ENCODE assay signal across 22 mouse cellular contexts in the genomic region with DNA sequence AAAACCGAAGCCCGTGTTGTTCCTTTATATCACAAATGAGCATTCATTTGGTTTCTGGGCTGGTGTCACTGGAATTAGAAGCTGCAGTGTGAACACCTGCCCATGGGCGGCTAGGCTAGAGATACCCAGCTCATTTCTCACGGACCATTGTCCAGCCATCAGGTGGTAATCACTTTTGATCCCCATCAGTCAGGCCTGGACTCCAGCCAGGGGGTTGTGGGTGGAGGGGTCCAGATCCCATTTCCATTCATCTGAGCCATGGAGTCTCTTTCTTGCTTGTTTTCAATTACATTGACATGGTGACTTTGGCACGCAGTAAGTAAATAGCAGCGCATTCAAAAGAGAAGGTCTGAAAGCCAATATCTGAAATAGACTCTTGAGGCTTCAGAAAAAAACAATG.
A peak's percentile ranks its signal among the peaks of the same experiment; 100 is the strongest.
DNase-seq lines count a peak whose midpoint lies in the region; ATAC-seq and TF ChIP-seq lines count a peak whose summit lies in the region.
"Had no signal": no experiment of that assay in that cellular context is flagged by ENCODE, and none has a peak within 500 bp of the region (broad histone marks: within the 10 kb centered on the region; RNA-seq: fewer than 3 reads in every experiment).

No protein-coding gene starts in this region.

- H3K4me3 ChIP-seq in midbrain, embryonic 15.5 days: no peak overlapping the region
- H3K4me3 ChIP-seq in midbrain, embryonic 10.5 days: no peak overlapping the region
- H3K4me3 ChIP-seq in hindbrain, postnatal 0 days (ENCODE audit: low read length): no peak overlapping the region
- H3K4me3 ChIP-seq: embryonic facial prominence, embryonic 15.5 days; heart, embryonic 10.5 days; limb, embryonic 15.5 days; liver, embryonic 15.5 days had no signal

- no peak for TF ChIP-seq CTCF in brain, embryonic 14.5 days (IDR thresholded peaks at IDR 0.05; ENCODE audit: borderline replicate concordance, extremely low read depth, insufficient read depth, insufficient read length)
- 0 out of 2 replicates have a peak, but pooled peaks have one; percentile 16 for TF ChIP-seq CTCF in hindbrain, postnatal 0 days (IDR thresholded peaks at IDR 0.05; ENCODE audit: low read depth)

- H3K4me1 ChIP-seq in midbrain, embryonic 15.5 days: no peaks in the 10 kb centered on the region
- H3K4me1 ChIP-seq in midbrain, embryonic 10.5 days: peaks cover 14% of the 10 kb centered on the region
- no peaks in the 10 kb centered on the region for H3K4me1 ChIP-seq in hindbrain, postnatal 0 days (ENCODE audit: insufficient read depth, low read length)
- H3K4me1 ChIP-seq: embryonic facial prominence, embryonic 15.5 days; heart, embryonic 10.5 days; limb, embryonic 15.5 days; liver, embryonic 15.5 days had no signal

- H3K4me2 ChIP-seq in midbrain, embryonic 15.5 days: no peak overlapping the region
- H3K4me2 ChIP-seq in hindbrain, postnatal 0 days (ENCODE audit: low read depth, low read length): no peak overlapping the region
- H3K4me2 ChIP-seq: embryonic facial prominence, embryonic 15.5 days; limb, embryonic 15.5 days; liver, embryonic 15.5 days had no signal

- no peak for TF ChIP-seq POLR2A in brain, embryonic 14.5 days (IDR thresholded peaks at IDR 0.05; ENCODE audit: borderline replicate concordance, extremely low read depth, insufficient read depth, insufficient read length, poor library complexity, severe bottlenecking)

- intact Hi-C loops in heart, postnatal 14 days (cut with DNase I): no loop called here

- ATAC-seq in midbrain, embryonic 15.5 days (replicated peaks): 0 out of 2 replicates have a peak, but pooled peaks have one; percentile 52
- ATAC-seq in hindbrain, postnatal 0 days: no peak
- ATAC-seq: forebrain, embryonic 14.5 days; intestine, embryonic 16.5 days had no signal

- H3K27me3 ChIP-seq in midbrain, embryonic 15.5 days (replicated peaks): no peaks in the 10 kb centered on the region
- H3K27me3 ChIP-seq in midbrain, embryonic 10.5 days (ENCODE audit: low read depth, poor library complexity, severe bottlenecking): no peaks in the 10 kb centered on the region
- H3K27me3 ChIP-seq in hindbrain, postnatal 0 days (ENCODE audit: insufficient read depth, low read length): no peaks in the 10 kb centered on the region
- H3K27me3 ChIP-seq: embryonic facial prominence, embryonic 15.5 days; limb, embryonic 15.5 days; liver, embryonic 15.5 days had no signal

- peak; percentile 74 to 85 for DNase-seq in cerebellum, postnatal 14 days
- no peak for DNase-seq in cerebellum, adult 9-10 months
- DNase-seq in midbrain, embryonic 10.5 days (ENCODE audit: low spot score): no peak
- peak; percentile 46 for DNase-seq in brain, embryonic 14.5 days (ENCODE audit: low read depth)
- DNase-seq in hindbrain, postnatal 0 days (ENCODE audit: low spot score): peak; percentile 76
- no peak for DNase-seq in heart, adult 8-10 months (ENCODE audit: low spot score)
- no peak for DNase-seq in heart, postnatal 14 days
- DNase-seq: adrenal gland, postnatal 36 days; cerebellum, adult 11 months; embryo, embryonic 11 days; kidney, adult 9 months; kidney, postnatal 36 days; lung, postnatal 4 days; right cerebral cortex, postnatal 25 days; thymus, postnatal 25 days had no signal

- no peaks in the 10 kb centered on the region for H3K9me3 ChIP-seq in midbrain, embryonic 15.5 days
- no peaks in the 10 kb centered on the region for H3K9me3 ChIP-seq in midbrain, embryonic 10.5 days (replicated peaks)
- no peaks in the 10 kb centered on the region for H3K9me3 ChIP-seq in hindbrain, postnatal 0 days (ENCODE audit: low read length)
- H3K9me3 ChIP-seq: embryonic facial prominence, embryonic 15.5 days; heart, embryonic 10.5 days; limb, embryonic 15.5 days; liver, embryonic 15.5 days had no signal

- no peak overlapping the region for H3K9ac ChIP-seq in midbrain, embryonic 15.5 days
- no peak overlapping the region for H3K9ac ChIP-seq in hindbrain, postnatal 0 days (replicated peaks; ENCODE audit: low read length)
- H3K9ac ChIP-seq: embryonic facial prominence, embryonic 15.5 days; limb, embryonic 15.5 days; liver, embryonic 15.5 days had no signal

- no peaks in the 10 kb centered on the region for H3K36me3 ChIP-seq in midbrain, embryonic 15.5 days (replicated peaks)
- H3K36me3 ChIP-seq in midbrain, embryonic 10.5 days: no peaks in the 10 kb centered on the region
- H3K36me3 ChIP-seq in hindbrain, postnatal 0 days (ENCODE audit: insufficient read depth, low read length): no peaks in the 10 kb centered on the region
- H3K36me3 ChIP-seq: embryonic facial prominence, embryonic 15.5 days; heart, embryonic 10.5 days; limb, embryonic 15.5 days; liver, embryonic 15.5 days had no signal

- H3K27ac ChIP-seq in midbrain, embryonic 15.5 days: no peak overlapping the region
- no peak overlapping the region for H3K27ac ChIP-seq in midbrain, embryonic 10.5 days (replicated peaks)
- H3K27ac ChIP-seq in hindbrain, postnatal 0 days: no peak overlapping the region
- H3K27ac ChIP-seq: embryonic facial prominence, embryonic 15.5 days; heart, embryonic 10.5 days; limb, embryonic 15.5 days; liver, embryonic 15.5 days had no signal

- 47% methylated on average over 6 of the region's 6 CpGs for WGBS in midbrain, embryonic 15.5 days
- 85% methylated on average over 6 of the region's 6 CpGs for WGBS in midbrain, embryonic 10.5 days
- WGBS in hindbrain, postnatal 0 days: 31% methylated on average over 6 of the region's 6 CpGs

Comparison
In these comparisons a context has a peak if more than half of its experiments do, and no peak if none do; other contexts are left out.
1. DNase-seq: peak in cerebellum, postnatal 14 days (2 of 2), brain, embryonic 14.5 days (single experiment) and hindbrain, postnatal 0 days (single experiment); none in cerebellum, adult 9-10 months (single experiment), midbrain, embryonic 10.5 days (single experiment), heart, adult 8-10 months (single experiment) and heart, postnatal 14 days (0 of 2).